Mouse (Mus musculus) gastrocnemius, adult 18-20 months (tissue): ENCODE data around the gene Xlr4c. TPM values are rescaled to one million over a fixed set of nuclear protein-coding genes. Genes with fewer than 3 reads are reported as not detected.
A peak's percentile ranks its signal among the peaks of the same experiment; 100 is the strongest.
"Not testable (repeated sequence)": the region's sequence is repeated elsewhere in the genome, so short reads cannot be mapped to it uniquely, and the experiment has no call there.

Experiments used
- DNase-seq: peaks from one replicate; pipeline ENCODE4 v3.0.0; 2021; ENCODE audit warnings: low spot score
- long read RNA-seq, 2 experiments: library from polyadenylated mRNA; stranded (forward); transcript quantifications; one replicate each; pipeline ENCODE4 v2.0.0; 2021
- total RNA-seq, 2 experiments: library from RNA; stranded (reverse); gene quantifications; 2 replicates each; pipeline ENCODE4 v1.2.3; 2021

Gene Xlr4c
- total RNA-seq = under 1 TPM in 1 of 2 experiments, not detected in 1; 0.18 TPM
- long read RNA-seq, experiment 1 = 0 reads
- long read RNA-seq, experiment 2 = 0 reads

DNA sequence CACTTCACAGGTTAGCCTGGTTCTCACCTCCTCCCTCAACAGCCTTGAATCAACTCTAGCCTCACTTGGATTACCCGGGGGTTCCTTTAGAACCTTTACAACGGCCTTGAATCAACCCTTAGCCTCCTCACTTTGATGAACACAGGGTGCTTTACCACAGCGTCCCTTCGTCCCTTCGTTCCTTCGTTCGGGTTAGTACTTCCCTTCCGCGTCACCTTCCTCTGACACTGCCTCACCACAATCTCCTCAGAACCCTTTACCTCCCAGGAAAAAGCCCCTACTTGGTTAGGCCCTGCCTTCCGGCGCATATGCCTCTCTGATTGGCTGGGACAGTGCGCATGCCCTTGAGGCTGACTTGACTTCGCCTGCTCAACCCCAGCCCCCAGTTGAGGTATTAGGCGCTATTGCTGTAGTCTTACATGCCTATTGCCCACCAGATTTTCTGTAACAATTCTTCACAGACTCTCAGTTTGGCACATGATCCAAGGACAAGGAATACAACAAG is at the start of gene Xlr4c:
Gene Xlr4c (minus strand): TSS at position 310 of the 505 bp plus-strand sequence.
- DNase-seq = not testable (repeated sequence)

- not testable (repeated sequence) for DNase-seq
Observed at GRCm38 (mm10) chrX:73265270-73265669, 22.3 kb upstream of the Xlr4c start, which contains the start of gene Xlr3c. TSS of gene Xlr3c (minus strand) at chrX:73265390.

DNA sequence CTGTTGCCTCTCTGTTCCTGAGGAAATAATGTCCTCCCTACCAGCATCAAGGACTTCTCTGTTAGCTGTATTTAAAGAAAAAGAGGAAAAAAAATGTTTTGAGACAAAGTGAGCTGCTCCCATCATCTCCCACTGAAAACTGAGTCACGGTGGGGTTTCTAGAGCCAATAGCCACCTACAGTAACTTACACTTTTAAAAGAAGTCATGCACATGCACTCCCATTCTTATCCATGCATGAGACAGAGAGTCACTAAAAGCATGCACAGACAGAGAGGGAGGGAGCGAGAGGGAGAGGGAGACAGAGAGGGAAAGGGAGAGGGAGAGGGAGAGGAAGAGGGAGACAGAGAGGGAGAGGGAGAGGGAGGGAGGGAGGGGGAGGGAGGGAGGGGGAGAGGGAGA is 19.5 kb upstream of the Xlr4c start:
- DNase-seq = not testable (repeated sequence)

GRCm38 (mm10) chrX:73229288-73229687 is 13.6 kb downstream of the Xlr4c start:
- no peak for DNase-seq

DNA sequence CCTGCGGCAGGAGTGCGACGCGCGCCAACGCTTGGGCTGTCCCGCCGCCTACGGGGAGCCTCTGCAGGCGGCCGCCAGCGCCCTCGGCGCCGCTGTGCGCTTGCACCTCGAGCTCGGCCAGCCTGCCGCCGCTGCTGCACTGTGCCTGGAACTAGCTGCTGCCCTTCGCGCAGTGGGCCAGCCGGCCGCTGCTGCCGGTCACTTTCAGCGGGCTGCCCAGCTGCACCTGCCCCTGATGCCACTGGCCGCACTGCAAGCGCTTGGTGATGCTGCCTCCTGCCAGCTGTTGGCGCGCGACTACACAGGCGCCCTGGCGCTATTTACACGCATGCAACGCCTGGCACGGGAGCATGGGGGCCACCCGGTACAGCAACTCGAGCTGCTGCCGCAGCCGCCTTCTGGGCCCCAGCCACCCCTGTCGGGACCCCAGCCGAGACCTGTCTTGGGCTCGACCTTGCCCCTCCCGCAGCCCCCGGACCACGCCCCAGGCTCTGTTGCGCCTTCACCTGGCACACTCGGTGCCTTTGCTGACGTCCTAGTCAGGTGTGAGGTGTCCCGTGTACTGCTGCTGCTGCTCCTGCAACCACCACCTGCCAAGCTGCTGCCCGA is 14.2 kb downstream of the Xlr4c start:
- peak; percentile 46 for DNase-seq

DNA sequence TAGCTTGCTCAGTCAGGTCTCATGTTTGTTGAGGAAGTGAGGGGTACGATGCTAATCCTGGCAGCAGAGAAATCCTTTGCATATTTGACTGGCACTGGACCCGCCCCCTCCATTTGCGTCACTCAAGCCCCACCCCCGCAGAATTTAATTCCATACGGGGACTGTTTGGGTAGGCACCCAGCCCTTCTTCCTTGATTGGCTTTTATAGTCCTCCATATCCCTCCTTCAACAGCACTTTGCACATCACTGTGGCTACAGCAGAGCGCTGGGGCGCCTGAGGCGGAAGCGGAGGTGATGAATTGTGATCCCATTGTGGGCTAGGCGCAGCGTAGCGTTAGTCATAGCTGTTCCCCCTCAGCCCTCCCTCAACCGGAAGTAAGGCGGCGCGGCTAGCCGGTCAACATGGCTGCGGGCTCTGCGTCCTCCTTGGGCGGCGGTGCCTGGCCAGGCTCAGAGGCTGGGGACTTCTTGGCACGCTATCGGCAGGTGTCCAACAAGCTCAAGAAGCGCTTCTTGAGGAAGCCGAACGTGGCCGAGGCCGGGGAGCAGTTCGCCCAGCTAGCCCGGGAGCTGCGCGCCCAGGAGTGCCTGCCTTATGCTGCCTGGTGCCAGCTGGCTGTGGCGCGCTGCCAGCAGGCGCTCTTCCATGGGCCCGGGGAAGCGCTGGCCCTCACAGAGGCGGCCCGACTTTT is 14.9 kb downstream of the Xlr4c start, which contains the start of gene F8a:
Gene F8a (plus strand): TSS at position 378 of the 692 bp plus-strand sequence.
- peak; percentile 71 for DNase-seq

GRCm38 (mm10) chrX:73225365-73225764 is 17.6 kb downstream of the Xlr4c start:
- DNase-seq = no peak

DNA sequence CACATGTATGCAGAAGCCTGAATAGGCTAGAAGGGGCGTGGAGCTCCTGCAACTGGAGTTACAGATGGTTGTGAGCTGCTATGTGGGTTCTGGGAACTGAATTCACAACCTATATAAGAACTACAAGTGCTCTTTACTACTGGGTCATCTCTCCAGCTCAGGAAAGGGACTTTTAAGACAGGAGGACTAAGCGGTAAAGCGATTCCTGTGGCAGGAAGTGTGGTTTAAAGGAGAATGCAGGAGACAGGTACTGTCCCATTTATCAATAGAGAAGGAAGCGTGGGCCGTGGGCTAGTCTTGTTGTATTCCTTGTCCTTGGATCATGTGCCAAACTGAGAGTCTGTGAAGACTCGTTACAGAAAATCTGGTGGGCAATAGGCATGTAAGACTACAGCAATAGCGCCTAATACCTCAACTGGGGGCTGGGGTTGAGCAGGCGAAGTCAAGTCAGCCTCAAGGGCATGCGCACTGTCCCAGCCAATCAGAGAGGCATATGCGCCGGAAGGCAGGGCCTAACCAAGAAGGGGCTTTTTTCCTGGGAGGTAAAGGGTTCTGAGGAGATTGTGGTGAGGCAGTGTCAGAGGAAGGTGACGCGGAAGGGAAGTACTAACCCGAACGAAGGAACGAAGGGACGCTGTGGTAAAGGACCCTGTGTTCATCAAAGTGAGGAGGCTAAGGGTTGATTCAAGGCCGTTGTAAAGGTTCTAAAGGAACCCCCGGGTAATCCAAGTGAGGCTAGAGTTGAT is 28.9 kb downstream of the Xlr4c start, which contains the start of gene Xlr4b:
Gene Xlr4b (plus strand): TSS at position 515 of the 746 bp plus-strand sequence.
- not testable (repeated sequence) for DNase-seq

- DNase-seq = peak; percentile 1
Observed at GRCm38 (mm10) chrX:73191934-73192333, 51.0 kb downstream of the Xlr4c start, which contains the start of gene Xlr3b. TSS of gene Xlr3b (plus strand) at chrX:73192207.

Other genes with a start within 250 kb of the Xlr4c start
- gene Pnma5, start 206.0 kb downstream of the Xlr4c start, total RNA-seq = under 1 TPM in 1 of 2 experiments, not detected in 1; 0.14 TPM
- gene Pnma3, start 178.3 kb downstream of the Xlr4c start, total RNA-seq = not detected
- not detected for gene Xlr4a, start 160.7 kb downstream of the Xlr4c start, total RNA-seq
- under 1 TPM; 0.36 to 0.53 TPM for gene Xlr3a, start 146.0 kb downstream of the Xlr4c start, total RNA-seq
- gene Gm14685, start 126.1 kb downstream of the Xlr4c start, total RNA-seq = not detected
- not detected for gene Xlr5b, start 94.3 kb downstream of the Xlr4c start, total RNA-seq
- gene DXBay18, start 93.7 kb downstream of the Xlr4c start, total RNA-seq = not detected
- gene Spin2d, start 66.1 kb downstream of the Xlr4c start, total RNA-seq = not detected
- 1 to 10 TPM; 1.4 to 2.3 TPM for gene Xlr3b, start 50.9 kb downstream of the Xlr4c start, total RNA-seq
- gene Xlr4b, start 28.8 kb downstream of the Xlr4c start, total RNA-seq = not detected
- 1 to 10 TPM; 5.5 to 6.0 TPM for gene F8a, start 14.8 kb downstream of the Xlr4c start, total RNA-seq
- gene Xlr3c, start 22.3 kb upstream of the Xlr4c start, total RNA-seq = under 1 TPM in 1 of 2 experiments, not detected in 1; 0.80 TPM
- gene Xlr5a, start 49.8 kb upstream of the Xlr4c start, total RNA-seq = not detected
- not detected for gene Xlr5c, start 49.8 kb upstream of the Xlr4c start, total RNA-seq
- not detected for gene Gm45015, start 93.7 kb upstream of the Xlr4c start, total RNA-seq
- 1 to 10 TPM; 4.1 to 4.5 TPM for gene Zfp275, start 99.5 kb upstream of the Xlr4c start, total RNA-seq
- not detected for gene Gm18336, start 155.6 kb upstream of the Xlr4c start, total RNA-seq
- not detected for gene Zfp92, start 168.0 kb upstream of the Xlr4c start, total RNA-seq
- not detected for gene Trex2, start 192.2 kb upstream of the Xlr4c start, total RNA-seq
- gene Haus7, start 215.9 kb upstream of the Xlr4c start, total RNA-seq = 10 to 100 TPM in 1 of 2 experiments, 1 to 10 TPM in 1; 9.7 to 12.3 TPM
- gene Bgn, start 240.5 kb upstream of the Xlr4c start, total RNA-seq = 10 to 100 TPM; 43.9 to 70.1 TPM